Mouse (Mus musculus) myocyte (in vitro differentiated cells): ENCODE results near the gene Mylk2. TPM values are rescaled to one million over a fixed set of nuclear protein-coding genes. Genes with fewer than 3 reads are reported as not detected.
A peak's percentile ranks its signal among the peaks of the same experiment; 100 is the strongest.

Experiments
- H3K27me3 ChIP-seq: one replicate; pipeline ENCODE4 v1.6.1; 2011; ENCODE audit not compliant: control insufficient read depth, insufficient read depth, insufficient read length
- H3K36me3 ChIP-seq: one replicate; pipeline ENCODE4 v1.6.1; 2011; ENCODE audit not compliant: control insufficient read depth, insufficient read depth
- H3K4me2 ChIP-seq: one replicate; pipeline ENCODE4 v1.6.1; 2011; ENCODE audit warnings: low read depth, control low read depth
- H3K4me3 ChIP-seq: one replicate; pipeline ENCODE4 v1.5.1; 2011; ENCODE audit warnings: mild to moderate bottlenecking, control low read depth, moderate library complexity
- H3K79me2 ChIP-seq: one replicate; pipeline ENCODE4 v1.6.1; 2011; ENCODE audit not compliant: control insufficient read depth, insufficient read depth
- H3ac ChIP-seq: one replicate; pipeline ENCODE4 v1.6.1; 2011; ENCODE audit not compliant: control insufficient read depth, insufficient read length
- CEBPB ChIP-seq: IDR thresholded peaks from 2 replicates; pipeline ENCODE4 v1.6.1; 2011; ENCODE audit warnings: mild to moderate bottlenecking, moderate library complexity; ENCODE audit not compliant: poor library complexity, insufficient read depth, severe bottlenecking
- E2F4 ChIP-seq: IDR thresholded peaks from one replicate; pipeline ENCODE4 v1.6.1; 2011; ENCODE audit warnings: mild to moderate bottlenecking, control low read depth, moderate library complexity; ENCODE audit not compliant: insufficient read depth
- MAX ChIP-seq: IDR thresholded peaks from one replicate; pipeline ENCODE4 v1.6.1; 2011; ENCODE audit warnings: low read depth, mild to moderate bottlenecking, control low read depth
- MYOD1 ChIP-seq, 3 experiments: IDR thresholded peaks; one replicate each; pipeline ENCODE4 v1.6.1; 2011; ENCODE audit warnings: control low read depth in 2 of 3, low read depth in 2 of 3, mild to moderate bottlenecking in 2 of 3, moderate library complexity in 1 of 3; ENCODE audit not compliant: insufficient read length in 2 of 3, control insufficient read depth in 1 of 3
- MYOG ChIP-seq, 3 experiments: IDR thresholded peaks; one replicate each; pipeline ENCODE4 v1.6.1; 2011; ENCODE audit warnings: control low read depth in 2 of 3, low read depth in 2 of 3, mild to moderate bottlenecking in 2 of 3; ENCODE audit not compliant: insufficient read length in 2 of 3, control insufficient read depth in 1 of 3, insufficient read depth in 1 of 3
- POLR2A ChIP-seq: IDR thresholded peaks from one replicate; pipeline ENCODE4 v1.6.1; 2011; ENCODE audit warnings: low read depth, mild to moderate bottlenecking, control low read depth, moderate library complexity; ENCODE audit not compliant: insufficient read length
- POLR2AphosphoS2 ChIP-seq: IDR thresholded peaks from one replicate; pipeline ENCODE4 v1.6.1; 2011; ENCODE audit warnings: low read depth, control low read depth; ENCODE audit not compliant: insufficient read length
- REST ChIP-seq: IDR thresholded peaks from one replicate; pipeline ENCODE4 v1.6.1; 2011; ENCODE audit warnings: mild to moderate bottlenecking, control low read depth, moderate library complexity; ENCODE audit not compliant: insufficient read depth, insufficient read length
- SRF ChIP-seq: IDR thresholded peaks from one replicate; pipeline ENCODE4 v1.6.1; 2011; ENCODE audit warnings: low read depth; ENCODE audit not compliant: control insufficient read depth, insufficient read length
- TCF12 ChIP-seq: IDR thresholded peaks from one replicate; pipeline ENCODE4 v1.6.1; 2011; ENCODE audit warnings: mild to moderate bottlenecking, control low read depth; ENCODE audit not compliant: poor library complexity, insufficient read depth, severe bottlenecking
- TCF3 ChIP-seq: IDR thresholded peaks from one replicate; pipeline ENCODE4 v1.6.1; 2011; ENCODE audit warnings: low read depth, control low read depth; ENCODE audit not compliant: insufficient read length
- USF1 ChIP-seq: IDR thresholded peaks from one replicate; pipeline ENCODE4 v1.6.1; 2011; ENCODE audit warnings: low read depth, mild to moderate bottlenecking, control low read depth, moderate library complexity
- polyA plus RNA-seq: library from polyadenylated mRNA; unstranded; fragments of >200 nt; fragmentation: generic; extraction: Trizol; gene quantifications from one replicate; pipeline ENCODE4 v1.2.1, GENCODE M21; 2012; ENCODE audit warnings: missing spikeins

Gene Mylk2
- polyA plus RNA-seq, 1 experiment = 8.2 TPM

DNA sequence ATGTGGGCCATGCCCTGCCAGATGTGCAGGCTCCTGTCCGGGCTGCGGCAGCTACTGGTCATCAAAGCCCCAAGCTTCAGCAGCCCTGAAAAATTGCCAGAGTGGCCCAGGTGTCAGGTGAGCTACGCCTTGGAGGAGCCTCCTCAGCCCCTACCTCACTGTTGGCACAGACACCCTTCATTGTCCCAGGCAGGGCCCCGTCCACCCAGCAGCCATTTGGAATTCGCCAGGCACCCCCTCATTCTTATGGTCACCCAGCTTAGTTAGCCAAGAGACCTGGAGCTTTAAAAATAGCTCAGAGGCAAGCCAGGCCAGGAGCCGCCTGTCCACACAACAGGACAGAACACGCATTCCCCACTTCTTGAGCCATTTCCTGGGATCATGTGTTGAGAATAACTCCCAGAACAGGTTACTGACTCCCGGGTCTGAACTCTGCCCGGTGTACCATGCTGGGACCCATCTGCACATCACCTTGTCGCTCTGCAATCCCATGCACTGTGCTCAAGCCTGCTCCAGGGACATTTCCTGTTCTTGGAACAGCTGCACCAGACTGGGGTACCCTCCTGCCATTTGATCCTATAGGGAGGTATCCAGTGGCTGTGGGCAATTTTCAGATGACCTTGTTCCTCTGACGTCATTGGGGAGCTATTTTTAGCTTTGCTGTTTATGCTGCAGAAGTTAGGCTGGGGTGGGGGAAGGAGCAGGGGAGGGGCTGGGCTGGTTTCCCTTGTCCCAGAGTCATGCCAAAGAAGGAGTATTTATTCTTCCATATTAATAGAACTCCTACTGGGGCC is 5.9 kb upstream of the Mylk2 start:
- H3K27me3 ChIP-seq = no peaks in the 10 kb centered on the region
- peak overlapping the region; percentile 61 for H3K4me2 ChIP-seq
- no peaks in the 10 kb centered on the region for H3K79me2 ChIP-seq
- no peak overlapping the region for H3ac ChIP-seq
- H3K4me3 ChIP-seq = no peak overlapping the region
- H3K36me3 ChIP-seq = no peaks in the 10 kb centered on the region
- TF ChIP-seq MYOG (IDR thresholded peaks at IDR 0.05; ENCODE audit: control insufficient read depth in 1 of 3, insufficient read depth in 1 of 3, insufficient read length in 2 of 3, low read depth in 2 of 3) (peak; percentile 61 to 88 (median 67)), MYOD1 (IDR thresholded peaks at IDR 0.05; ENCODE audit: control insufficient read depth in 1 of 3, insufficient read length in 2 of 3, low read depth in 2 of 3) (peak; percentile 12 to 95 (median 92)), TCF12 (peak; percentile 39), USF1 (no peak)

DNA sequence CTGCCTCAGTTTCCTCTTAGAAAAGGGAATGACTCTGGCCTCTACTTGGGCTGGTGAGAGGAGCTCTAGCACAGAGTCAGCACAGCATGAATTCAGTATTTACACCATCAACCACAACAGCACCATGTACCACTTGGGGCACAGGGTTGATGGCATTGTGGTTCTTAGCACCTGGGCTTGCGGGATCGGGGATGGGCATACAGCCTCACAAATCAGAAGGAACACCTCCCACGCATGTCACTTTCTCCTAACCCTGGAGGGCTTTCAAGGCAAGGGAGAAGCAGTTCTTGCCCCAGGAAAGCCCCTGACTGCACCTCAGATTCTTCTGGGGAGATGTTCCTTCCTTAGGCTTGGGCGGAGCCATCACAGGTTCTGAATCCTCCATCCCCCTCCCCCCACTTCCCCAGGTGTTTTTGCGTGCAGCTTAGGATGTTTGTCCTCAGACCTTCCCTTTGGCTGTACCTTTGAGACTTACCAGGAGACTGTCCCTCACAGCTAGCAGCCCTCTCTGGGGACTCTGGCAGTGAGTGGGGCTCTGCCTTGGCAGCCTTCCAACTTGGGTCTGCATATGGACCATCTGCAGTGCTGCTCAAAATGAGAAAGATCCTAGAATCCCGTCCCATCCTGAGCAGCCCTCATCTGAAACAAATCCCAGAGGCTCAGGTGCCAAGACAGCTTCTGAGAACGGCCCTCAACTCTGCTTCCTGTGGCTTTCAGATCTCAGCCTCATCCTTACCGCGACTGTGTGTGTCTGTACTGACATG is 4.7 kb upstream of the Mylk2 start:
- Histone ChIP-seq H3K79me2 (no peaks in the 10 kb centered on the region), H3K4me2 (peak overlapping the region; percentile 61), H3K4me3 (no peak overlapping the region), H3K36me3 (no peaks in the 10 kb centered on the region), H3ac (no peak overlapping the region), H3K27me3 (no peaks in the 10 kb centered on the region)
- TF ChIP-seq POLR2AphosphoS2 = no peak
- peak in 1 of 3 experiments; percentile 73 for TF ChIP-seq MYOD1 (IDR thresholded peaks at IDR 0.05; ENCODE audit: control insufficient read depth in 1 of 3, insufficient read length in 2 of 3, low read depth in 2 of 3)
- TF ChIP-seq MYOG (IDR thresholded peaks at IDR 0.05; ENCODE audit: control insufficient read depth in 1 of 3, insufficient read depth in 1 of 3, insufficient read length in 2 of 3, low read depth in 2 of 3) = peak in 1 of 3 experiments; percentile 50

DNA sequence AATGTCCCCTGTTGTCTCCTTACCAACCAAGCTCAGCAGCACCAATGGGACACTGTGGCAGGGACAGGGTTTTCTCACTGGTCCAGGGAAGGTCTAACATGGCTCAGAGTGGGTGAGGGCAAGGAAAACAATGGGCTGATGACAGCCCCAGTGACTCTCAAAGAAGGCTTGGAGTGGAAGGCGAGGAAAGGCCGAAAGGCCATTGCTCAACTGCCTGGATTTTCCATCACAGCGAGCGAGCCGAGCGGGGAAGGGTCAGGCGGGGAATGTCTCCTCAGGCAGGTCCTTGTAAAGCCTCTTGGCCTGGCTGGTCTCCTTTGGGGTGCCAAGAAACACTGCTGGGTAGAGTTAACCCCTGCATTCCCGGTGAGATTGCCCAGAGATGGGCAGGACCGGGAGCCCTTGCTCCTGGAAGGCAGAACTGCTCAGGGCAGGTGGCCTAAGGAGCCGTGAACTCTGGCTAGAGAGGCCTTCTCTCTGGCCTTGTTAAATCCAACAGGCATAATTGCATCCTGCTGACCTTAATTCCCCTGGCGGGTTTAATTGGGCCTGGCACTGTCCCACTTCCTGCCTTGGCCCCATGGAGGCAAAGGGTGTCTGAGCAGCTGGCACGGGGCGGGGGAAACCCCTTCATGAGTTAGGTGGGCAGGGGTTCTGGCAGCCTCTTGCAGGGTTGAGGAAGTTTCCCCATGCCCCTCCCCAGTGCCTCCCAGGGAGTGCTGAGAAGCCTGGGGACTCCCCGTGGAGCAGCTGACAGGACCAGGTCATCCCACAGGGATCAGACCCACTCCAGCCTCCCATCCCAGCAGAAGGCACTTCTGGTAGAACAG is 3.8 kb upstream of the Mylk2 start:
- Histone ChIP-seq H3K36me3 (no peaks in the 10 kb centered on the region), H3K27me3 (no peaks in the 10 kb centered on the region), H3ac (no peak overlapping the region), H3K4me2 (peak overlapping the region; percentile 61), H3K79me2 (no peaks in the 10 kb centered on the region), H3K4me3 (no peak overlapping the region)
- TF ChIP-seq TCF3 = peak; percentile 13
- no peak for TF ChIP-seq CEBPB
- no peak for TF ChIP-seq USF1
- peak in 2 of 3 experiments; percentile 60 to 91 for TF ChIP-seq MYOG (IDR thresholded peaks at IDR 0.05; ENCODE audit: control insufficient read depth in 1 of 3, insufficient read depth in 1 of 3, insufficient read length in 2 of 3, low read depth in 2 of 3)
- TF ChIP-seq SRF = no peak
- no peak for TF ChIP-seq MAX
- no peak for TF ChIP-seq E2F4
- TF ChIP-seq TCF12 = peak; percentile 38
- TF ChIP-seq POLR2A = no peak
- peak in 2 of 3 experiments; percentile 67 to 89 for TF ChIP-seq MYOD1 (IDR thresholded peaks at IDR 0.05; ENCODE audit: control insufficient read depth in 1 of 3, insufficient read length in 2 of 3, low read depth in 2 of 3)
- no peak for TF ChIP-seq REST

DNA sequence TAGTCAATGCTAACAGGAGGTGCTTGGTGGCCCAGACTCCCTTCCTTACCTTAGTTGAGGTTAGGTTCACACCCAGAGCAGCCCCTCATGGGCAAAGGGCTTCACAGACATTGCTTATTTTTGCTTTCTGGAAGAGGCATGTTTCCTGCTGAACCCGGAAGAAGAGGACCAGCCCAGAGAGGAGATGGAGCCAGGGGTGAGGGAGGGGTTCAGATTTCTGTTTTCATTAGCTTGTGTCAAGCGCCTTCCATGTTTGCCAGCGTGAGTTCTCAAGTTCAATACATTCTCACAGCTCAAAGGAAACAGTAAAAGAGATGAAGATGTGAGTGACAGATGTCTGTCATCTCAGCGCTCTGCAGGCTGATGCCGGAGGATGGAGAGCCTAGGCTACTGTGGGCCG is 1.3 kb upstream of the Mylk2 start:
- H3K36me3 ChIP-seq = no peaks in the 10 kb centered on the region
- H3K4me2 ChIP-seq = no peak overlapping the region
- no peak overlapping the region for H3K4me3 ChIP-seq
- TF ChIP-seq MAX (no peak), TCF12 (no peak), E2F4 (no peak), MYOD1 (IDR thresholded peaks at IDR 0.05; ENCODE audit: control insufficient read depth in 1 of 3, insufficient read length in 2 of 3, low read depth in 2 of 3) (no peak), TCF3 (no peak), MYOG (IDR thresholded peaks at IDR 0.05; ENCODE audit: control insufficient read depth in 1 of 3, insufficient read depth in 1 of 3, insufficient read length in 2 of 3, low read depth in 2 of 3) (no peak)
- no peak overlapping the region for H3ac ChIP-seq
- H3K79me2 ChIP-seq = no peaks in the 10 kb centered on the region
- H3K27me3 ChIP-seq = no peaks in the 10 kb centered on the region
